Mouse (Mus musculus) hindbrain, embryonic 12.5 days (tissue): ENCODE measurements around the gene Skp2. TPM values are rescaled to one million over a fixed set of nuclear protein-coding genes. Genes with fewer than 3 reads are reported as not detected.
"Not testable (repeated sequence)": the region's sequence is repeated elsewhere in the genome, so short reads cannot be mapped to it uniquely, and the experiment has no call there.

Experiments used
- ATAC-seq: fragments of 200-750 bp; cut with Nextera tagmentation; 2 replicates; pipeline ENCODE4 v1.8.0; 2017; ENCODE audit warnings: moderate TSS enrichment; ENCODE audit not compliant: low FRiP score
- H3K27ac ChIP-seq: fragments of 300-500 bp; sonication (generic); 2 replicates; pipeline ENCODE4 v1.5.1; 2016; ENCODE audit warnings: mild to moderate bottlenecking
- H3K27me3 ChIP-seq: fragments of 300-500 bp; sonication (generic); 2 replicates; pipeline ENCODE4 v1.6.1; 2016; ENCODE audit warnings: mild to moderate bottlenecking
- H3K36me3 ChIP-seq: fragments of 300-500 bp; sonication (generic); 2 replicates; pipeline ENCODE4 v1.6.1; 2016; ENCODE audit warnings: mild to moderate bottlenecking
- H3K4me1 ChIP-seq: fragments of 300-500 bp; sonication (generic); 2 replicates; pipeline ENCODE4 v1.6.1; 2016
- H3K4me2 ChIP-seq: fragments of 300-500 bp; sonication (generic); replicated peaks from 2 replicates; pipeline ENCODE4 v1.6.1; 2016; ENCODE audit warnings: mild to moderate bottlenecking
- H3K4me3 ChIP-seq: fragments of 300-500 bp; sonication (generic); 2 replicates; pipeline ENCODE4 v1.5.1; 2016; ENCODE audit warnings: mild to moderate bottlenecking
- H3K9ac ChIP-seq: fragments of 300-500 bp; sonication (generic); 2 replicates; pipeline ENCODE4 v1.6.1; 2016; ENCODE audit warnings: mild to moderate bottlenecking, moderate library complexity
- H3K9me3 ChIP-seq: fragments of 300-500 bp; sonication (generic); replicated peaks from 2 replicates; pipeline ENCODE4 v1.6.1; 2016; ENCODE audit warnings: mild to moderate bottlenecking
- WGBS: fragments of 180-500 bp; shearing (Covaris S2); methylation state at CpG from one replicate; pipeline ENCODE4 v1.1.7; 2016; 5-methylcytosine and 5-hydroxymethylcytosine counted together
- polyA plus RNA-seq: library from polyadenylated mRNA; unstranded; fragments of >200 nt; fragmentation: Nextera tagmentation; extraction: Ambion mirVana; gene quantifications from 2 replicates; pipeline ENCODE4 v1.2.1, GENCODE M21; 2016

Skp2 gene
- polyA plus RNA-seq = 71.7 and 74.7 TPM in 2 replicates

DNA sequence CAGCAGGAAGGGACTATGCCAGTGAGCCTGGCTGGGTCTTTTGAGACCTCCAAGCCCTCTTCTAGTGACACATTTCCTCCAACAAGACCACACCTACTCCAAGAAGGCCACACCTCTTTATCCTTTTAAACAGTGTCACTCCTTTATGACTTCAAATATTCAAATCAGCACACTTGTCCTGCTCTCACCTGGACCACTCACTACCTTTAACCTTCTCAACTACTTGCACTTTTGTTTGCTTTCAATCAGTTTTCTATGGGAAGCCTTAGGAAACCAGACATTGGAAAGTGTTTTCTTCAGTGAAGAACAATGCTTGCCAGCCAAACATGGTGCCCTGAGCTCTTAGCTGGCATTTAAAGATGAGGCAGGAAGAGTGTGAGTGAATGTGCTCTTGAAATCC is at the start of gene Skp2:
Skp2 (minus strand) TSS at position 101 of the 400 bp plus-strand sequence.
- no peak within 1 kb of the TSS for H3K4me3 ChIP-seq
- H3K4me2 ChIP-seq = no peak within 1 kb of the TSS
- peaks cover 35% of the 10 kb centered on the region for H3K36me3 ChIP-seq
- no peak within 1 kb of the TSS for H3K27ac ChIP-seq
- no peak within 1 kb of the TSS for H3K9ac ChIP-seq
- ATAC-seq = no peak
- no peaks in the 10 kb centered on the region for H3K4me1 ChIP-seq
- no peaks in the 10 kb centered on the region for H3K27me3 ChIP-seq
- no peaks in the 10 kb centered on the region for H3K9me3 ChIP-seq

DNA sequence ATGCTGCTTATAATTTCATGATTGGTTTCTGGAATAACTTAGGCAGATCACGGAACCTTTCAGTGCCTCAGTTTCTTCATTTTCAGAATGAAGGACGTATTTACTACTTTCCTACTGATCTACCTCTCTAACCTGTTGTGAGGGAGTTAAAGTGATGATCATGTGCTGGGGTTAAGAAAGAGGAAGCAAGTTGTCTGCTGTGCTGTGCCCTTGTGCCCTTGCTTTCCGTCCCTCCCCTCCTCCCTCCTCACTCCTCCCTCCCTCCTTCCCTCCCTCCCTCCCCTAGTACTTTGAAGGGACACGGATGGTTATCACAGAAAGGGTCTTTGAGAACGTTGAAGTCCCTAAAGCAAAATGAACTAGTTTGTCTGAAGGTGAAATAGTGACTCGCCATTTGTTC is 43.2 kb upstream of the Skp2 start:
- 65% methylated on average over 6 of the region's 6 CpGs for WGBS
- Histone ChIP-seq H3K4me2 (no peak overlapping the region), H3K9me3 (no peaks in the 10 kb centered on the region), H3K4me1 (no peaks in the 10 kb centered on the region), H3K9ac (no peak overlapping the region), H3K4me3 (no peak overlapping the region), H3K27me3 (no peaks in the 10 kb centered on the region), H3K36me3 (peaks cover 15% of the 10 kb centered on the region), H3K27ac (no peak overlapping the region)
- no peak for ATAC-seq

GRCm38 (mm10) chr15:9192685-9193084 is 37.5 kb upstream of the Skp2 start:
- not testable (repeated sequence) for ATAC-seq, H3K27ac ChIP-seq, H3K27me3 ChIP-seq, H3K9me3 ChIP-seq, H3K9ac ChIP-seq, H3K4me1 ChIP-seq, H3K4me3 ChIP-seq, H3K4me2 ChIP-seq
- peaks cover 38% of the 10 kb centered on the region for H3K36me3 ChIP-seq

- Histone ChIP-seq H3K4me1 (no peaks in the 10 kb centered on the region), H3K4me2 (no peak overlapping the region), H3K27me3 (no peaks in the 10 kb centered on the region), H3K27ac (no peak overlapping the region), H3K9me3 (no peaks in the 10 kb centered on the region), H3K9ac (no peak overlapping the region), H3K36me3 (peaks cover 35% of the 10 kb centered on the region), H3K4me3 (no peak overlapping the region)
- 85% methylated on average over 2 of the region's 2 CpGs for WGBS
- ATAC-seq = no peak
Measured at GRCm38 (mm10) chr15:9189796-9190195, 34.6 kb upstream of the Skp2 start.

DNA sequence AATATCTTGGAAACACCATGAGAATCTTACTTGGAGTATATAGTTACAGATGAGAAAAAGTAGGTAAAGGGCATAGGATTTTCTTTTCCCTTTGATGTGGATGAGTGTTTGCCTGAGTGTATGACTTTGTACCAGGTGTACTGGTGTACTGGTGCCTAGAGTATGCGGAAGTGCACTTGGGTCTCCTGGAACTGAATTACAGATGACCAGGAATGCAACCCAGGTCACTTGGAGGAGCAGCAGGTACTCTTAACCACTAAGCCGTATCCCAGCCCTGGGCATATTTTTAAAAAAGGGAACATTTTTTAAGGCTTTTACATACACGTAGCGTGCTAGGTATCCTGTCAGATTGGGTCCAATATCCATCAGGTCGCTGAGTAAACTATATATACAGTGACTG is 28.8 kb upstream of the Skp2 start:
- Histone ChIP-seq H3K27ac (no peak overlapping the region), H3K27me3 (no peaks in the 10 kb centered on the region), H3K9me3 (no peaks in the 10 kb centered on the region), H3K9ac (no peak overlapping the region), H3K4me2 (no peak overlapping the region), H3K4me1 (no peaks in the 10 kb centered on the region), H3K36me3 (peaks cover 24% of the 10 kb centered on the region), H3K4me3 (no peak overlapping the region)
- WGBS = 98% methylated on average over 5 of the region's 5 CpGs
- ATAC-seq = no peak

- no peak overlapping the region for H3K4me2 ChIP-seq
- WGBS = 97% methylated on average over 3 of the region's 3 CpGs
- no peaks in the 10 kb centered on the region for H3K4me1 ChIP-seq
- H3K9ac ChIP-seq = no peak overlapping the region
- H3K27me3 ChIP-seq = no peaks in the 10 kb centered on the region
- H3K4me3 ChIP-seq = no peak overlapping the region
- H3K27ac ChIP-seq = no peak overlapping the region
- no peaks in the 10 kb centered on the region for H3K9me3 ChIP-seq
- no peak for ATAC-seq
- H3K36me3 ChIP-seq = peaks cover 30% of the 10 kb centered on the region
Measured at GRCm38 (mm10) chr15:9177038-9177437, 21.8 kb upstream of the Skp2 start.

GRCm38 (mm10) chr15:9164125-9164524 is 8.9 kb upstream of the Skp2 start:
- Histone ChIP-seq H3K9ac (no peak overlapping the region), H3K4me1 (no peaks in the 10 kb centered on the region), H3K27ac (no peak overlapping the region), H3K27me3 (no peaks in the 10 kb centered on the region), H3K9me3 (no peaks in the 10 kb centered on the region), H3K4me2 (no peak overlapping the region), H3K36me3 (peaks cover 41% of the 10 kb centered on the region), H3K4me3 (no peak overlapping the region)
- 60% methylated on average over 6 of the region's 6 CpGs for WGBS
- no peak for ATAC-seq

GRCm38 (mm10) chr15:9162557-9163070 is 7.4 kb upstream of the Skp2 start:
- Histone ChIP-seq H3K9ac (no peak overlapping the region), H3K9me3 (no peaks in the 10 kb centered on the region), H3K4me2 (no peak overlapping the region), H3K4me1 (no peaks in the 10 kb centered on the region), H3K4me3 (no peak overlapping the region), H3K36me3 (peaks cover 32% of the 10 kb centered on the region), H3K27ac (no peak overlapping the region), H3K27me3 (no peaks in the 10 kb centered on the region)
- 68% methylated on average over 4 of the region's 4 CpGs for WGBS
- ATAC-seq = no peak

- ATAC-seq = peak; percentile 94
- Histone ChIP-seq H3K27me3 (no peaks in the 10 kb centered on the region), H3K9me3 (no peaks in the 10 kb centered on the region), H3K4me2 (peak overlapping the region; percentile 82), H3K4me3 (peak overlapping the region; percentile 91), H3K4me1 (peaks cover 16% of the 10 kb centered on the region), H3K9ac (peak overlapping the region; percentile 82), H3K27ac (peak overlapping the region; percentile 85), H3K36me3 (peaks cover 23% of the 10 kb centered on the region)
- under 1% methylated on average over 36 of the region's 37 CpGs for WGBS
Measured at GRCm38 (mm10) chr15:9140684-9141171, 14.5 kb downstream of the Skp2 start.

GRCm38 (mm10) chr15:9140252-9140680 is 15.0 kb downstream of the Skp2 start, which contains the start of gene Lmbrd2:
Gene Lmbrd2 (plus strand): TSS chr15:9140550.
- no peaks in the 10 kb centered on the region for H3K9me3 ChIP-seq
- H3K36me3 ChIP-seq = peaks cover 24% of the 10 kb centered on the region
- H3K4me1 ChIP-seq = peaks cover 16% of the 10 kb centered on the region
- WGBS = under 1% methylated on average over 34 of the region's 34 CpGs
- H3K27me3 ChIP-seq = no peaks in the 10 kb centered on the region
- peak within 1 kb of the TSS; percentile 82 for H3K9ac ChIP-seq
- peak within 1 kb of the TSS; percentile 91 for H3K4me3 ChIP-seq
- H3K27ac ChIP-seq = peak within 1 kb of the TSS; percentile 85
- ATAC-seq = peak; percentile 99
- H3K4me2 ChIP-seq = peak within 1 kb of the TSS; percentile 82

DNA sequence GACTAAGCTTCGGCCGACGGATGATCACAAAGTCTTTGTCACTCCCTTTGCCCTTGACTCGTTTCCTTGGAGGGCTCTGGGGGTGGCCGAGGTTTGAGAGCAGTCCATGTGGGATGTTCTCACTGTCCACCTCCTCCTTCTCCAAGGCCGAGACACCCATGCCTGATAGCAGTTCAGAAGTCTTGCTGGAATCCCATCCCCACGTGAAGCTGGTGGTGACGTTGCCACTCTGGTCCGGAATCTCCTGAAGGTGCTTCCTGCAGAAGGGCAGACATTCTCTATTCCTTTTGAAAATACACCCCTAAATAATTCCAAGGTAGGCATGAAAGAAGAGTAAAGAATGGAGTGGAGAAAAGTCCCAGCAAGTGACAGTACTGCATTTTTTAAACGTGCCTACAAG is 15.8 kb downstream of the Skp2 start:
- H3K4me1 ChIP-seq = peaks cover 19% of the 10 kb centered on the region
- H3K9me3 ChIP-seq = no peaks in the 10 kb centered on the region
- ATAC-seq = no peak
- no peaks in the 10 kb centered on the region for H3K27me3 ChIP-seq
- peaks cover 29% of the 10 kb centered on the region for H3K36me3 ChIP-seq
- peak overlapping the region; percentile 91 for H3K4me3 ChIP-seq
- peak overlapping the region; percentile 59 for H3K4me2 ChIP-seq
- WGBS = 31% methylated on average over 10 of the region's 10 CpGs
- peak overlapping the region; percentile 65 for H3K9ac ChIP-seq
- H3K27ac ChIP-seq = no peak overlapping the region; the same call in 1 of the 2 replicates

DNA sequence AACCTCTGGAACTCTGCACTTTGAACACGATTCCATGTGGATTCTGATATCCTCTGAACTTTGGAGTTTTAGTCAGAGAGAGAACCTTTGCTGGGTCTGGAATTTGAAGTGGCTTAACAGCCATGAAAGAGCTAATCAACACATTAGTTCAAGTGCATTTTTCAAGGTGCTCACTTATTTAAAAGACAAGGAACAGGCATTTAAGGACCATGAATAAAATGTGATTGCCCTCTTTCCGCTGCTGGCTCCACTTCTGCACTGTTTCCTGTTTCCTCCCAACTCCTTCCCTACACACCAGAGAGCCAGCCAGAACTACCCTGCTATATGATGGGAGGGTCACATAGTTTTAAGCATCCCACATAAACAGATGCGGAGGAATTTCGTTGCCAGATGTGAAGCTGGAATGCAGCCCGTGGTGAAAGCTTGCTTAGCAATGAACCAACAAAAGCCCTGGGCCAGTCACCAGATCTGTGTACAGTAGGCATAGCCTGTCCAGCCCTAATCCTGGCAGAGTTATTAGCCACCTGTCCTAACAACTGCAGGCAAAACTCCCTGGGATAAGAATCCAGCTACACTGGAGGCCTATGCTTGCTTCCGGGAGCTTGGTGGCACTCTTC is 20.2 kb downstream of the Skp2 start:
- Histone ChIP-seq H3K9me3 (no peaks in the 10 kb centered on the region), H3K36me3 (peaks cover 56% of the 10 kb centered on the region), H3K4me1 (peaks cover 15% of the 10 kb centered on the region), H3K4me2 (no peak overlapping the region), H3K4me3 (no peak overlapping the region), H3K27ac (no peak overlapping the region), H3K27me3 (no peaks in the 10 kb centered on the region), H3K9ac (no peak overlapping the region)
- ATAC-seq = no peak
- 82% methylated on average over 6 of the region's 6 CpGs for WGBS
